Mouse (Mus musculus) CH12F3 (cell line): Measurements from ENCODE around the gene Trim26.
"Not testable (repeated sequence)": the region's sequence is repeated elsewhere in the genome, so short reads cannot be mapped to it uniquely, and the experiment has no call there.

Experiments
- in situ Hi-C: fragments of 300-500 bp; cut with MboI; formaldehyde crosslinking; loops from 2 replicates; pipeline ENCODE4 v1.14.3; 2020; ENCODE audit warnings: low sequenced_read_pairs

The Trim26 gene

GRCm38 (mm10) chr17:36849992-36850391 is 13.1 kb downstream of the Trim26 start:
- in situ Hi-C loops = no loop called here

- in situ Hi-C loops = no loop called here
Observed at GRCm38 (mm10) chr17:36851200-36851599, 14.3 kb downstream of the Trim26 start.

GRCm38 (mm10) chr17:36851627-36852026 is 14.7 kb downstream of the Trim26 start:
- in situ Hi-C loops = no loop called here

GRCm38 (mm10) chr17:36855484-36855883 is 18.6 kb downstream of the Trim26 start:
- in situ Hi-C loops = no loop called here

- in situ Hi-C loops = no loop called here
Observed at GRCm38 (mm10) chr17:36856236-36856635, 19.3 kb downstream of the Trim26 start.

GRCm38 (mm10) chr17:36858181-36858580 is 21.2 kb downstream of the Trim26 start:
- in situ Hi-C loops = no loop called here

GRCm38 (mm10) chr17:36861680-36862079 is 24.7 kb downstream of the Trim26 start:
- in situ Hi-C loops = no loop called here

GRCm38 (mm10) chr17:36866719-36867527 is 30.0 kb downstream of the Trim26 start, which contains the start of gene Trim15:
Gene Trim15, minus strand, starts transcription at chr17:36867210.
- in situ Hi-C loops = no loop called here

GRCm38 (mm10) chr17:36868836-36869235 is 31.9 kb downstream of the Trim26 start:
- in situ Hi-C loops = no loop called here

- in situ Hi-C loops = no loop called here
Observed at GRCm38 (mm10) chr17:36869284-36869954, 32.5 kb downstream of the Trim26 start, which contains the start of gene Trim10. Gene Trim10, plus strand, starts transcription at chr17:36869574.

- in situ Hi-C loops = no loop called here
Observed at GRCm38 (mm10) chr17:36869955-36870810, 33.2 kb downstream of the Trim26 start.

- in situ Hi-C loops = no loop called here
Observed at GRCm38 (mm10) chr17:36874636-36875035, 37.7 kb downstream of the Trim26 start.

GRCm38 (mm10) chr17:36883350-36883749 is 46.4 kb downstream of the Trim26 start:
- in situ Hi-C loops = no loop called here

GRCm38 (mm10) chr17:36885132-36885790 is 48.3 kb downstream of the Trim26 start:
- in situ Hi-C loops = no loop called here

- in situ Hi-C loops = no loop called here
Observed at GRCm38 (mm10) chr17:36890073-36890903, 53.4 kb downstream of the Trim26 start, which contains the start of gene Trim40. Gene Trim40, minus strand, starts transcription at chr17:36890123.

GRCm38 (mm10) chr17:36891496-36891895 is 54.6 kb downstream of the Trim26 start:
- in situ Hi-C loops = not testable (repeated sequence)

GRCm38 (mm10) chr17:36892362-36892761 is 55.4 kb downstream of the Trim26 start:
- in situ Hi-C loops = no loop called here

GRCm38 (mm10) chr17:36893387-36893786 is 56.5 kb downstream of the Trim26 start:
- in situ Hi-C loops = no loop called here

- in situ Hi-C loops = no loop called here
Observed at GRCm38 (mm10) chr17:36896583-36896982, 59.6 kb downstream of the Trim26 start.

GRCm38 (mm10) chr17:36897065-36897464 is 60.1 kb downstream of the Trim26 start:
- in situ Hi-C loops = no loop called here
